Comparison of ENCODE assay signal across 13 mouse cellular contexts in the genomic region with DNA sequence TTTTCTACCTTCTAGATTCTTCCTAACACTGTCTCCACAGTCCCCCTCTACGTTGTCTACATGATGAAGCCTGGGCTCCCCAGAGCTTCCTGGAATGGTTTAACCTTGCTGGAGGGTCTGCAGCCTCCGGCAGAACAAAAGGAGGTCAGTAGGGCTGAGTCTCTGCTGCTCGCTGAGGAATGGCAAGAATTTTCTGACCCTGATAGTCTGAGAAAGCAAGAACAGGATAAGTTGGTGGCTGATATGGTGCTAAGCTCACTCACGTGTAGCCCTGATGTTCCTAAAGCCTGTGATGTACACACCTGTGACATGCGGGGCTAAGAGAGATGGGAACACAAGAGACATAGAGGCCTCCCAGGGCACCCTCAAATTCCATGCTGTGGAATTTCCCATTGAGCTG. TPM values are rescaled to one million over a fixed set of nuclear protein-coding genes. Genes with fewer than 3 reads are reported as not detected.
A peak's percentile ranks its signal among the peaks of the same experiment; 100 is the strongest.
DNase-seq lines count a peak whose midpoint lies in the region; ATAC-seq and TF ChIP-seq lines count a peak whose summit lies in the region.
"Had no signal": no experiment of that assay in that cellular context is flagged by ENCODE, and none has a peak within 500 bp of the region (broad histone marks: within the 10 kb centered on the region; RNA-seq: fewer than 3 reads in every experiment).

No protein-coding gene starts in this region.

- H3K4me2 ChIP-seq in forebrain, embryonic 12.5 days = no peak overlapping the region
- no peak overlapping the region for H3K4me2 ChIP-seq in forebrain, postnatal 0 days (ENCODE audit: low read depth)
- H3K4me2 ChIP-seq in kidney, embryonic 16.5 days (replicated peaks; ENCODE audit: low read depth, low read length) = no peak overlapping the region
- no peak overlapping the region for H3K4me2 ChIP-seq in limb, embryonic 12.5 days
- H3K4me2 ChIP-seq in stomach, postnatal 0 days (replicated peaks; ENCODE audit: low read depth) = no peak overlapping the region
- H3K4me2 ChIP-seq: hindbrain, embryonic 15.5 days; limb, embryonic 15.5 days had no signal

- peaks cover 38% of the 10 kb centered on the region for H3K4me1 ChIP-seq in forebrain, embryonic 12.5 days
- H3K4me1 ChIP-seq in forebrain, postnatal 0 days (ENCODE audit: insufficient read depth) = no peaks in the 10 kb centered on the region
- H3K4me1 ChIP-seq in kidney, embryonic 16.5 days (ENCODE audit: insufficient read depth, low read length) = peaks cover 20% of the 10 kb centered on the region
- H3K4me1 ChIP-seq in limb, embryonic 12.5 days (replicated peaks) = peaks cover 28% of the 10 kb centered on the region; the same call in 1 of the 2 replicates
- H3K4me1 ChIP-seq in stomach, postnatal 0 days (replicated peaks; ENCODE audit: control insufficient read depth, insufficient read depth) = no peaks in the 10 kb centered on the region

- ATAC-seq in forebrain, embryonic 12.5 days (ENCODE audit: low FRiP score) = no peak
- no peak for ATAC-seq in forebrain, postnatal 0 days
- ATAC-seq in kidney, embryonic 16.5 days (ENCODE audit: low FRiP score, low TSS enrichment) = no peak
- no peak for ATAC-seq in limb, embryonic 12.5 days (ENCODE audit: insufficient number of reproducible peaks, insufficient read depth, low FRiP score, low TSS enrichment, low read depth)
- no peak for ATAC-seq in stomach, postnatal 0 days (ENCODE audit: low FRiP score, low TSS enrichment)

- no peaks in the 10 kb centered on the region for H3K9me3 ChIP-seq in forebrain, embryonic 12.5 days
- no peaks in the 10 kb centered on the region for H3K9me3 ChIP-seq in forebrain, postnatal 0 days (ENCODE audit: low read length)
- no peaks in the 10 kb centered on the region for H3K9me3 ChIP-seq in kidney, embryonic 16.5 days (ENCODE audit: low read length)
- peaks cover 7% of the 10 kb centered on the region; the same call in 1 of the 2 replicates for H3K9me3 ChIP-seq in limb, embryonic 12.5 days
- no peaks in the 10 kb centered on the region for H3K9me3 ChIP-seq in stomach, postnatal 0 days (ENCODE audit: control insufficient read depth, low read length)
- H3K9me3 ChIP-seq: hindbrain, embryonic 15.5 days; limb, embryonic 15.5 days had no signal

- H3K9ac ChIP-seq in forebrain, embryonic 12.5 days = no peak overlapping the region
- no peak overlapping the region for H3K9ac ChIP-seq in forebrain, postnatal 0 days
- no peak overlapping the region for H3K9ac ChIP-seq in kidney, embryonic 16.5 days (replicated peaks; ENCODE audit: low read length)
- H3K9ac ChIP-seq in limb, embryonic 12.5 days (replicated peaks) = no peak overlapping the region
- H3K9ac ChIP-seq in stomach, postnatal 0 days (ENCODE audit: low read length) = no peak overlapping the region
- H3K9ac ChIP-seq: hindbrain, embryonic 15.5 days; limb, embryonic 15.5 days had no signal

- H3K4me3 ChIP-seq in forebrain, embryonic 12.5 days (replicated peaks) = no peak overlapping the region
- no peak overlapping the region for H3K4me3 ChIP-seq in forebrain, postnatal 0 days (ENCODE audit: low read depth, low read length)
- no peak overlapping the region for H3K4me3 ChIP-seq in kidney, embryonic 16.5 days (ENCODE audit: low read length)
- H3K4me3 ChIP-seq in limb, embryonic 12.5 days (replicated peaks) = no peak overlapping the region
- no peak overlapping the region for H3K4me3 ChIP-seq in stomach, postnatal 0 days (ENCODE audit: low read depth, low read length)
- H3K4me3 ChIP-seq: hindbrain, embryonic 15.5 days; limb, embryonic 15.5 days had no signal

- WGBS in forebrain, embryonic 12.5 days = 20% methylated on average over 5 of the region's 5 CpGs
- WGBS in forebrain, postnatal 0 days = 25% methylated on average over 5 of the region's 5 CpGs
- WGBS in kidney, embryonic 16.5 days = 37% methylated on average over 5 of the region's 5 CpGs
- WGBS in limb, embryonic 12.5 days = 31% methylated on average over 5 of the region's 5 CpGs
- 41% methylated on average over 5 of the region's 5 CpGs for WGBS in stomach, postnatal 0 days

- no peak for TF ChIP-seq EP300 in stomach, postnatal 0 days (optimal IDR thresholded peaks at IDR 0.05)

- peak overlapping the region; percentile 31; the same call in 1 of the 2 replicates for H3K27ac ChIP-seq in forebrain, embryonic 12.5 days
- H3K27ac ChIP-seq in forebrain, postnatal 0 days (ENCODE audit: low read depth, low read length) = no peak overlapping the region
- H3K27ac ChIP-seq in kidney, embryonic 16.5 days (ENCODE audit: low read length) = peak overlapping the region; percentile 41; the same call in 1 of the 2 replicates
- 0 out of 2 replicates have a peak overlapping the region, but pooled peaks have one; percentile 32 for H3K27ac ChIP-seq in limb, embryonic 12.5 days
- H3K27ac ChIP-seq in stomach, postnatal 0 days (replicated peaks) = no peak overlapping the region
- H3K27ac ChIP-seq: hindbrain, embryonic 15.5 days; limb, embryonic 15.5 days had no signal

- peaks cover 20% of the 10 kb centered on the region for H3K27me3 ChIP-seq in forebrain, embryonic 12.5 days
- no peaks in the 10 kb centered on the region for H3K27me3 ChIP-seq in forebrain, postnatal 0 days (ENCODE audit: insufficient read depth, low read length)
- no peaks in the 10 kb centered on the region for H3K27me3 ChIP-seq in kidney, embryonic 16.5 days (ENCODE audit: insufficient read depth, low read length)
- H3K27me3 ChIP-seq in limb, embryonic 12.5 days = peaks cover 13% of the 10 kb centered on the region; the same call in 1 of the 2 replicates
- no peaks in the 10 kb centered on the region for H3K27me3 ChIP-seq in stomach, postnatal 0 days (ENCODE audit: control insufficient read depth, insufficient read depth, low read length)

- no peaks in the 10 kb centered on the region for H3K36me3 ChIP-seq in forebrain, embryonic 12.5 days (replicated peaks)
- no peaks in the 10 kb centered on the region for H3K36me3 ChIP-seq in forebrain, postnatal 0 days (ENCODE audit: insufficient read depth)
- no peaks in the 10 kb centered on the region for H3K36me3 ChIP-seq in kidney, embryonic 16.5 days (ENCODE audit: insufficient read depth, low read length)
- H3K36me3 ChIP-seq in limb, embryonic 12.5 days = no peaks in the 10 kb centered on the region
- H3K36me3 ChIP-seq in stomach, postnatal 0 days (ENCODE audit: control insufficient read depth, insufficient read depth, low read length) = no peaks in the 10 kb centered on the region
- H3K36me3 ChIP-seq: hindbrain, embryonic 15.5 days; limb, embryonic 15.5 days had no signal

- DNase-seq in forebrain, postnatal 0 days = no peak
- DNase-seq in kidney, adult 8-10 months = no peak
- DNase-seq in R1 (ENCODE audit: low read depth, low spot score) = peak; percentile 81
- DNase-seq in stomach, postnatal 0 days (ENCODE audit: low spot score) = no peak
- no peak for DNase-seq in right cerebral cortex, postnatal 4 days
- DNase-seq: adrenal gland, adult 2 months; cerebellum, postnatal 25 days; gastrocnemius, postnatal 10 days had no signal

- no peak for TF ChIP-seq CTCF in forebrain, postnatal 0 days (IDR thresholded peaks at IDR 0.05; ENCODE audit: low read depth)
- no peak for TF ChIP-seq CTCF in stomach, postnatal 0 days (IDR thresholded peaks at IDR 0.05; ENCODE audit: low read depth)

RNA-seq across cellular contexts. Expression of a gene that starts 7.0 kb away (rescaled TPM):
- polyA plus RNA-seq in forebrain, embryonic 12.5 days (2016; fragmentation: Nextera tagmentation; extraction: Ambion mirVana) = 1.1 and 1.6 TPM in 2 replicates
- total RNA-seq in forebrain, postnatal 0 days (2014; rRNA removed) = 4.3 and 7.2 TPM in 2 replicates
- polyA plus RNA-seq in forebrain, postnatal 0 days (2015; fragmentation: Nextera tagmentation; extraction: Ambion mirVana) = 1.7 and 2.9 TPM in 2 replicates
- polyA plus RNA-seq in kidney, embryonic 16.5 days (2015; fragmentation: Nextera tagmentation; extraction: Ambion mirVana) = 6.4 and 7.6 TPM in 2 replicates
- polyA plus RNA-seq in limb, embryonic 12.5 days (2016; fragmentation: Nextera tagmentation; extraction: Ambion mirVana) = 1.2 and 1.4 TPM in 2 replicates
- polyA plus RNA-seq in stomach, postnatal 0 days (2015; fragmentation: Nextera tagmentation; extraction: Ambion mirVana) = 1.1 and 1.7 TPM in 2 replicates
- total RNA-seq: gastrocnemius, postnatal 10 days had no signal
- polyA plus RNA-seq: adrenal gland, adult 2 months had no signal

RNA-seq across cellular contexts. Expression of a gene that starts 54.5 kb away (rescaled TPM):
- polyA plus RNA-seq in forebrain, embryonic 12.5 days (2016; fragmentation: Nextera tagmentation; extraction: Ambion mirVana) = 6.9 and 7.0 TPM in 2 replicates
- total RNA-seq in forebrain, postnatal 0 days (2014; rRNA removed) = 16.3 and 16.7 TPM in 2 replicates
- polyA plus RNA-seq in forebrain, postnatal 0 days (2015; fragmentation: Nextera tagmentation; extraction: Ambion mirVana) = 3.1 and 3.2 TPM in 2 replicates
- 18.6 and 19.9 TPM in 2 replicates for polyA plus RNA-seq in kidney, embryonic 16.5 days (2015; fragmentation: Nextera tagmentation; extraction: Ambion mirVana)
- 8.7 and 12.0 TPM in 2 replicates for polyA plus RNA-seq in limb, embryonic 12.5 days (2016; fragmentation: Nextera tagmentation; extraction: Ambion mirVana)
- 0.48 and 0.64 TPM in 2 replicates for polyA plus RNA-seq in stomach, postnatal 0 days (2015; fragmentation: Nextera tagmentation; extraction: Ambion mirVana)

Comparison
In these comparisons a context has a peak if more than half of its experiments do, and no peak if none do; other contexts are left out.
1. H3K27ac ChIP-seq: peak in forebrain, embryonic 12.5 days (single experiment), kidney, embryonic 16.5 days (single experiment) and limb, embryonic 12.5 days (single experiment); none in forebrain, postnatal 0 days (single experiment) and stomach, postnatal 0 days (single experiment).